Comparison of ENCODE assay signal across 8 mouse cellular contexts in the genomic region with DNA sequence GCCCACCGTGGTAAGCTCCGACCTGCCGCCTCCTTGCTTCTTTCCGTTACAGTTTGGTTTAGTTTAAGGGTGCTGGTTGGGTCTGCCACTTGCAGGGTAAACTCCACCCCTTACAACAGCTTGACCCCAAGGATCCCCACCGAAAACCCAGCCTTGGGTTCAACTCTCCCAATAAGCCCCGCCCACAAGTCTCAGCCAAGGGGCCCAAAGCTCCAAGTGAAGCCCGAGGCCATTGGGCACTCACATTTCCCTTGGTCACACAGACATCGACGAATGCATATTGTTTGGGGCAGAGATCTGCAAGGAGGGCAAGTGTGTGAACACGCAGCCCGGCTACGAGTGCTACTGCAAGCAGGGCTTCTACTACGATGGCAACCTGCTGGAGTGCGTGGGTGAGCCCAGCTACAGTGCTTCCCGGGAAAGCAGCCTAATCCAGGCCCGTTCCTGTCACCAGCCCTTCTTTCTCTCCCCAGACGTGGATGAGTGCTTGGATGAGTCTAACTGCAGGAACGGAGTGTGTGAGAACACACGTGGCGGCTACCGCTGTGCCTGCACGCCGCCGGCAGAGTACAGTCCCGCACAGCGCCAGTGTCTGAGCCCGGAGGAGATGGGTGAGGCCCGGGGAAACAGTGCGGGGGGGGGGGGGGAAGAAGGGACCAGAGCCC. TPM values are rescaled to one million over a fixed set of nuclear protein-coding genes. Genes with fewer than 3 reads are reported as not detected.
DNase-seq lines count a peak whose midpoint lies in the region; ATAC-seq lines count a peak whose summit lies in the region.

No protein-coding gene starts in this region.

- H3K27me3 ChIP-seq in heart, embryonic 11.5 days (ENCODE audit: control insufficient read depth, insufficient read depth, low read length), result peaks cover 74% of the 10 kb centered on the region
- peaks cover 78% of the 10 kb centered on the region for H3K27me3 ChIP-seq in embryonic facial prominence, embryonic 10.5 days (replicated peaks; ENCODE audit: low read depth, poor library complexity, severe bottlenecking)
- H3K27me3 ChIP-seq in intestine, embryonic 14.5 days (replicated peaks; ENCODE audit: control insufficient read depth, insufficient read depth, low read length), result peaks cover 29% of the 10 kb centered on the region
- H3K27me3 ChIP-seq in liver, embryonic 12.5 days (replicated peaks), result peaks cover 76% of the 10 kb centered on the region

- peak overlapping the region; percentile 60; the same call in 1 of the 2 replicates for H3K9ac ChIP-seq in heart, embryonic 11.5 days (ENCODE audit: low read depth, low read length)
- H3K9ac ChIP-seq in intestine, embryonic 14.5 days (ENCODE audit: low read length), result 0 out of 2 replicates have a peak overlapping the region, but pooled peaks have one; percentile 13
- peak overlapping the region; percentile 49 for H3K9ac ChIP-seq in liver, embryonic 12.5 days

- no peak for DNase-seq in heart, postnatal 14 days
- peak; percentile 40 for DNase-seq in embryonic facial prominence, embryonic 10.5 days (ENCODE audit: low spot score)
- DNase-seq in intestine, embryonic 14.5 days (ENCODE audit: low spot score), result peak; percentile 69
- DNase-seq in right cerebral cortex, postnatal 4 days, result peak; percentile 42
- no peak for DNase-seq in gastrocnemius, postnatal 36 days
- no peak for DNase-seq in lung, postnatal 25 days (ENCODE audit: low spot score)

- 12% methylated on average over 28 of the region's 29 CpGs for WGBS in heart, embryonic 11.5 days (ENCODE audit: insufficient replicate concordance)
- WGBS in embryonic facial prominence, embryonic 10.5 days, result 6% methylated on average over 28 of the region's 29 CpGs
- 20% methylated on average over 28 of the region's 29 CpGs for WGBS in intestine, embryonic 14.5 days
- 26% methylated on average over 28 of the region's 29 CpGs for WGBS in liver, embryonic 12.5 days (ENCODE audit: insufficient replicate concordance)

- ATAC-seq in heart, embryonic 11.5 days (replicated peaks; ENCODE audit: insufficient number of reproducible peaks, low FRiP score, low TSS enrichment), result no peak; the same call in 1 of the 2 replicates
- peak; percentile 59; the same call in 1 of the 2 replicates for ATAC-seq in intestine, embryonic 14.5 days (replicated peaks; ENCODE audit: low FRiP score, low TSS enrichment, low read depth)
- ATAC-seq in liver, embryonic 12.5 days, result no peak

- H3K4me3 ChIP-seq in heart, embryonic 11.5 days (ENCODE audit: low read depth, low read length), result peak overlapping the region; percentile 41
- peak overlapping the region; percentile 50 for H3K4me3 ChIP-seq in embryonic facial prominence, embryonic 10.5 days
- no peak overlapping the region; the same call in 1 of the 2 replicates for H3K4me3 ChIP-seq in intestine, embryonic 14.5 days (ENCODE audit: low read depth, low read length)
- peak overlapping the region; percentile 16; the same call in 1 of the 2 replicates for H3K4me3 ChIP-seq in liver, embryonic 12.5 days

- H3K36me3 ChIP-seq in heart, embryonic 11.5 days (ENCODE audit: control insufficient read depth, insufficient read depth, low read length), result peaks cover 31% of the 10 kb centered on the region
- peaks cover 47% of the 10 kb centered on the region for H3K36me3 ChIP-seq in embryonic facial prominence, embryonic 10.5 days (replicated peaks)
- peaks cover 57% of the 10 kb centered on the region for H3K36me3 ChIP-seq in intestine, embryonic 14.5 days (ENCODE audit: control insufficient read depth, insufficient read depth, low read length)
- H3K36me3 ChIP-seq in liver, embryonic 12.5 days, result peaks cover 44% of the 10 kb centered on the region

- H3K27ac ChIP-seq in heart, embryonic 11.5 days (ENCODE audit: low read depth, low read length), result no peak overlapping the region
- H3K27ac ChIP-seq in embryonic facial prominence, embryonic 10.5 days (replicated peaks), result peak overlapping the region; percentile 37; the same call in 1 of the 2 replicates
- no peak overlapping the region for H3K27ac ChIP-seq in intestine, embryonic 14.5 days (ENCODE audit: low read depth)
- H3K27ac ChIP-seq in liver, embryonic 12.5 days, result no peak overlapping the region

- H3K4me2 ChIP-seq in heart, embryonic 11.5 days, result peak overlapping the region; percentile 67
- peak overlapping the region; percentile 28 for H3K4me2 ChIP-seq in intestine, embryonic 14.5 days (ENCODE audit: low read length)
- peak overlapping the region; percentile 54 for H3K4me2 ChIP-seq in liver, embryonic 12.5 days

- H3K4me1 ChIP-seq in heart, embryonic 11.5 days (ENCODE audit: control insufficient read depth, insufficient read depth, low read length), result peaks cover 21% of the 10 kb centered on the region
- peaks cover 28% of the 10 kb centered on the region for H3K4me1 ChIP-seq in embryonic facial prominence, embryonic 10.5 days
- H3K4me1 ChIP-seq in intestine, embryonic 14.5 days (replicated peaks; ENCODE audit: control insufficient read depth, insufficient read depth, low read length), result peaks cover 10% of the 10 kb centered on the region
- peaks cover 21% of the 10 kb centered on the region for H3K4me1 ChIP-seq in liver, embryonic 12.5 days

- H3K9me3 ChIP-seq in heart, embryonic 11.5 days (replicated peaks; ENCODE audit: control insufficient read depth, low read length), result no peaks in the 10 kb centered on the region
- no peaks in the 10 kb centered on the region for H3K9me3 ChIP-seq in embryonic facial prominence, embryonic 10.5 days
- H3K9me3 ChIP-seq in intestine, embryonic 14.5 days (ENCODE audit: control insufficient read depth, low read length), result no peaks in the 10 kb centered on the region
- no peaks in the 10 kb centered on the region for H3K9me3 ChIP-seq in liver, embryonic 12.5 days (replicated peaks)

- intact Hi-C loops in heart, postnatal 14 days (cut with DNase I), result no loop called here
- intact Hi-C loops in gastrocnemius, postnatal 36 days (cut with DNase I), result no loop called here

RNA-seq across cellular contexts. Expression of gene Scyl1, which starts 14.8 kb away (rescaled TPM):
- polyA plus RNA-seq in heart, embryonic 11.5 days (2014; fragmentation: Nextera tagmentation; extraction: Ambion mirVana), result 54.8 and 59.4 TPM in 2 replicates
- 10 to 100 TPM; 66.2 to 67.2 TPM for total RNA-seq in heart, postnatal 14 days (2021)
- 72.0 and 74.9 TPM in 2 replicates for polyA plus RNA-seq in embryonic facial prominence, embryonic 10.5 days (2016; fragmentation: Nextera tagmentation; extraction: Ambion mirVana)
- 68.8 and 69.2 TPM in 2 replicates for polyA plus RNA-seq in intestine, embryonic 14.5 days (2014; fragmentation: Nextera tagmentation; extraction: Ambion mirVana)
- 38.3 and 39.7 TPM in 2 replicates for polyA plus RNA-seq in liver, embryonic 12.5 days (2016; fragmentation: Nextera tagmentation; extraction: Ambion mirVana)
- 10 to 100 TPM; 70.8 to 71.1 TPM for total RNA-seq in gastrocnemius, postnatal 36 days (2021)

RNA-seq across cellular contexts. Expression of gene Ltbp3, which starts 15.7 kb away (rescaled TPM):
- 9.3 and 9.8 TPM in 2 replicates for polyA plus RNA-seq in heart, embryonic 11.5 days (2014; fragmentation: Nextera tagmentation; extraction: Ambion mirVana)
- 10 to 100 TPM; 47.2 to 55.5 TPM for total RNA-seq in heart, postnatal 14 days (2021)
- polyA plus RNA-seq in embryonic facial prominence, embryonic 10.5 days (2016; fragmentation: Nextera tagmentation; extraction: Ambion mirVana), result 3.4 and 3.5 TPM in 2 replicates
- polyA plus RNA-seq in intestine, embryonic 14.5 days (2014; fragmentation: Nextera tagmentation; extraction: Ambion mirVana), result 30.1 and 36.0 TPM in 2 replicates
- polyA plus RNA-seq in liver, embryonic 12.5 days (2016; fragmentation: Nextera tagmentation; extraction: Ambion mirVana), result 3.7 and 3.8 TPM in 2 replicates
- 10 to 100 TPM; 43.4 to 44.2 TPM for total RNA-seq in gastrocnemius, postnatal 36 days (2021)

RNA-seq across cellular contexts. Expression of gene Fam89b, which starts 27.0 kb away (rescaled TPM):
- 75.5 and 81.6 TPM in 2 replicates for polyA plus RNA-seq in heart, embryonic 11.5 days (2014; fragmentation: Nextera tagmentation; extraction: Ambion mirVana)
- total RNA-seq in heart, postnatal 14 days (2021), result 10 to 100 TPM; 38.6 to 40.1 TPM
- 147 and 151 TPM in 2 replicates for polyA plus RNA-seq in embryonic facial prominence, embryonic 10.5 days (2016; fragmentation: Nextera tagmentation; extraction: Ambion mirVana)
- polyA plus RNA-seq in intestine, embryonic 14.5 days (2014; fragmentation: Nextera tagmentation; extraction: Ambion mirVana), result 85.8 and 95.7 TPM in 2 replicates
- polyA plus RNA-seq in liver, embryonic 12.5 days (2016; fragmentation: Nextera tagmentation; extraction: Ambion mirVana), result 45.1 and 45.3 TPM in 2 replicates
- 10 to 100 TPM; 19.7 to 22.8 TPM for total RNA-seq in gastrocnemius, postnatal 36 days (2021)

RNA-seq across cellular contexts. Expression of gene Ehbp1l1, which starts 30.3 kb away (rescaled TPM):
- 54.8 and 68.0 TPM in 2 replicates for polyA plus RNA-seq in heart, embryonic 11.5 days (2014; fragmentation: Nextera tagmentation; extraction: Ambion mirVana)
- 100 to 1,000 TPM; 124 to 141 TPM for total RNA-seq in heart, postnatal 14 days (2021)
- polyA plus RNA-seq in embryonic facial prominence, embryonic 10.5 days (2016; fragmentation: Nextera tagmentation; extraction: Ambion mirVana), result 7.9 and 8.0 TPM in 2 replicates
- 29.6 and 33.6 TPM in 2 replicates for polyA plus RNA-seq in intestine, embryonic 14.5 days (2014; fragmentation: Nextera tagmentation; extraction: Ambion mirVana)
- polyA plus RNA-seq in liver, embryonic 12.5 days (2016; fragmentation: Nextera tagmentation; extraction: Ambion mirVana), result 122 and 124 TPM in 2 replicates
- total RNA-seq in gastrocnemius, postnatal 36 days (2021), result 100 to 1,000 TPM; 235 to 261 TPM

RNA-seq across cellular contexts. Expression of gene Kcnk7, which starts 52.3 kb away (rescaled TPM):
- polyA plus RNA-seq in heart, embryonic 11.5 days (2014; fragmentation: Nextera tagmentation; extraction: Ambion mirVana), result not detected in 2 replicates
- total RNA-seq in heart, postnatal 14 days (2021), result not detected
- polyA plus RNA-seq in embryonic facial prominence, embryonic 10.5 days (2016; fragmentation: Nextera tagmentation; extraction: Ambion mirVana), result 0.19 and 0.23 TPM in 2 replicates
- polyA plus RNA-seq in intestine, embryonic 14.5 days (2014; fragmentation: Nextera tagmentation; extraction: Ambion mirVana), result 0.30 and 0.45 TPM in 2 replicates
- polyA plus RNA-seq in liver, embryonic 12.5 days (2016; fragmentation: Nextera tagmentation; extraction: Ambion mirVana), result 0.18 and 0.19 TPM in 2 replicates
- not detected for total RNA-seq in gastrocnemius, postnatal 36 days (2021)

Comparison
In these comparisons a context has a peak if more than half of its experiments do, and no peak if none do; other contexts are left out.
1. DNase-seq: peak in embryonic facial prominence, embryonic 10.5 days (single experiment), intestine, embryonic 14.5 days (single experiment) and right cerebral cortex, postnatal 4 days (single experiment); none in heart, postnatal 14 days (0 of 2), gastrocnemius, postnatal 36 days (0 of 2) and lung, postnatal 25 days (single experiment).
2. Peak in every context shown above with its lines, with median percentiles within 50 percentile points of each other: H3K4me2 ChIP-seq and H3K9ac ChIP-seq.